Mouse (Mus musculus) limb, embryonic 10.5 days (tissue): ENCODE measurements at regions not wholly inside any gene's neighbourhood (a gene's known extent, or its start where the extent isn't known, plus 50 kb on each side); places are given as distances from the start of the nearest gene placed in this dataset.
A peak's percentile ranks its signal among the peaks of the same experiment; 100 is the strongest.

Source experiments
- DNase-seq: peaks from one replicate; pipeline ENCODE4 v3.0.0-alpha.2; 2017; ENCODE audit warnings: low spot score
- H3K27ac ChIP-seq: fragments of 300-500 bp; sonication (generic); 2 replicates; pipeline ENCODE4 v1.5.1; 2016; ENCODE audit warnings: mild to moderate bottlenecking
- H3K27me3 ChIP-seq: fragments of 300-500 bp; sonication (generic); 2 replicates; pipeline ENCODE4 v1.6.1; 2016; ENCODE audit warnings: low read depth, mild to moderate bottlenecking; ENCODE audit not compliant: poor library complexity, severe bottlenecking
- H3K36me3 ChIP-seq: fragments of 300-500 bp; sonication (generic); 2 replicates; pipeline ENCODE4 v1.6.1; 2016; ENCODE audit warnings: mild to moderate bottlenecking, moderate library complexity
- H3K4me1 ChIP-seq: fragments of 300-500 bp; sonication (generic); 2 replicates; pipeline ENCODE4 v1.6.1; 2016
- H3K4me3 ChIP-seq: fragments of 300-500 bp; sonication (generic); 2 replicates; pipeline ENCODE4 v1.5.1; 2016; ENCODE audit warnings: mild to moderate bottlenecking, moderate library complexity
- H3K9me3 ChIP-seq: fragments of 300-500 bp; sonication (generic); replicated peaks from 2 replicates; pipeline ENCODE4 v1.6.1; 2016; ENCODE audit warnings: mild to moderate bottlenecking
- WGBS: fragments of 180-500 bp; shearing (Covaris S2); methylation state at CpG from one replicate; pipeline ENCODE4 v1.1.7; 2016; 5-methylcytosine and 5-hydroxymethylcytosine counted together

DNA sequence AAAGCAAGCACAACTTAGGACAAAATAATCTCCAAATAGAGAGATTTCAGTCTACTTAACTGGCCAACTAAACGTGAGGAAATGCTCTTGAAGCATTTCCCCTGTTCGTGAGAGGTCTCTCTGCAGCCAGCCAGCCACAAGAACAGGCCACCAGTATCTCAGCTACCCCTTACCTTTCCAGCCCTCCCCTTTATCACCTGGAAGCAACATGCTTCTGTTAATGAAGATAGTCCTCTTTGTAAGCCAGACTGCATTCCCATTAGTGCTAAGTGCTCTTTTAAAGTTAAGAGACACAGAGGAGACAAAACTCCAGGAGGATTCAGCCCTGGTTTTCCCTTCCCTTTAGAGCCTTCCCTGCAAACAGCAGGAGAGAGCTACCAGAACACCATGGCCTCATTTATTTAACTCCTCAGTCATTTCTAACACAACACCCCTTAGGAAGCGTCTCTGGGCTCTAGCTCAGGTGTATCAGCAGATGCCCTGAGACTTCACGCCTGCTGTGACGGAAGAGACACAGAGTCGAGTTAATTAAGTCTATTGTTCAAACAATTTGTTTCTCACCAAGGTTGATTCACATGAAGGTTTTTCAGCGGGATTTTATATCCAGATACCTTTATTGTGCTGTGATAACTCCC, 157.8 kb upstream of the Nabp1 start:
- Histone ChIP-seq H3K9me3 (no peaks in the 10 kb centered on the region), H3K27me3 (no peaks in the 10 kb centered on the region), H3K27ac (no peak overlapping the region), H3K4me3 (no peak overlapping the region), H3K4me1 (peaks cover 18% of the 10 kb centered on the region), H3K36me3 (no peaks in the 10 kb centered on the region)
- no peak for DNase-seq
- 48% methylated on average over 7 of the region's 7 CpGs for WGBS

DNA sequence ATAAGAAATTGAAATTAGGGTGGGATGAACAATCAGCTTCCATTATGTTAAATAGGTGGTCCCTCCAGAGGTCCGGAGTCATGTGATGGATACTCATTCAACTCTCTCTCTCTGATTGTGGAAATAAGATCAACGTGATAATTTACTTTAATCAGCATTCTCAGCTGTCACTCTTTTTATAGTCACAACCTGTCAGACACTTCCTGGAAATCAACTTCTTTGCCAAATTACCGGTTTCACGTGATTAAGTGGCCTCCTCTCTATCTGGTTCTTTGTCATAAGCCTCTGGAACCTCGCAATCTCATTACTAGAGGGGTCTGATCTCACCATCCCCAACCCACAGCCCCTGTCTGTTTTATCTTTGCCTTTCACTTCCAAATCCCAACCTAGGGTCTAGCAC, 155.6 kb upstream of the Nabp1 start:
- no peaks in the 10 kb centered on the region for H3K27me3 ChIP-seq
- H3K4me3 ChIP-seq, result no peak overlapping the region
- H3K9me3 ChIP-seq, result no peaks in the 10 kb centered on the region
- H3K27ac ChIP-seq, result no peak overlapping the region
- no peaks in the 10 kb centered on the region for H3K36me3 ChIP-seq
- 77% methylated on average over 5 of the region's 5 CpGs for whole genome bisulfite sequencing
- peaks cover 25% of the 10 kb centered on the region for H3K4me1 ChIP-seq
- DNase-seq, result no peak

DNA sequence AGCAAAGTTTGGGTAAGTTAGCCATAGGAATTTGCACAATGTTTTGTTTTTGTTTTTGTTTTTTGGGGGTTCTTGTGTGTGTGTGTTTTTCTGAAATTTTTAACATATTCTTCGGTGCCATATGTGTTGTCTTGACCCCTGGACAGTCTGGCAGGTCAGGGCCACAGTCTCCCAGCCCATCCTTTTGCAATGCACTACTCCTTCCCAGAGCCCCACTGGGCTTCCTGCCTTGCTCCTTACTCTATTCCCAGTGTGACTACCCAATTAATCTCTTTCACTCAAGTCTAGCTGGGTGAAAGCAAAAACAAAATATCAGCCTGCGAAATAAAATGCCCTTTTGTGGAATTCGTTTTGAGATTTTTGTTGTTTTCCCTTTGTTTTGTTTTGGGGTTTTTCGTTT, 154.6 kb upstream of the Nabp1 start:
- H3K4me1 ChIP-seq, result peaks cover 25% of the 10 kb centered on the region
- H3K9me3 ChIP-seq, result no peaks in the 10 kb centered on the region
- no peak for DNase-seq
- 88% methylated on average over 4 of the region's 4 CpGs for WGBS
- no peak overlapping the region for H3K27ac ChIP-seq
- no peak overlapping the region for H3K4me3 ChIP-seq
- H3K36me3 ChIP-seq, result no peaks in the 10 kb centered on the region
- no peaks in the 10 kb centered on the region for H3K27me3 ChIP-seq

DNA sequence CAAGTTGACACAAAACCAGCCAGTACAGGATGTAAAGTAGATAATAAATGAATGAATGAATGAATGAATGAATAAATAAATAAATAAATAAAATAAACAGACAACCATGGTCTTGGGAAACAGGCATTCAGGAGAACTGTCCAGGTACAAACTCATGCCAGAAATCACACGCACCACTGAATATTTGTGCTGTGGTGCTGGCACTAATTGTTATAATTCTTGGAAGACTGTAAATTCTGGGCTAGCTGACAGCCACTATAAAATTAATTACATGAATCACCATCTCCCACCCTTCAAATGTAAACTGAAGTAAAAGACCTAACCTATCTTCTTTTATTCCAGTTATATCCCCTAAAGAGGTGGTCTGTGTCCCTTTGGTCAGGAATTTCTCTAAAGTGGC, 151.6 kb upstream of the Nabp1 start:
- WGBS, result 89% methylated on average over 1 of the region's 1 CpGs
- Histone ChIP-seq H3K27me3 (no peaks in the 10 kb centered on the region), H3K36me3 (no peaks in the 10 kb centered on the region), H3K27ac (no peak overlapping the region), H3K4me3 (no peak overlapping the region), H3K9me3 (no peaks in the 10 kb centered on the region), H3K4me1 (peaks cover 20% of the 10 kb centered on the region)
- DNase-seq, result no peak

DNA sequence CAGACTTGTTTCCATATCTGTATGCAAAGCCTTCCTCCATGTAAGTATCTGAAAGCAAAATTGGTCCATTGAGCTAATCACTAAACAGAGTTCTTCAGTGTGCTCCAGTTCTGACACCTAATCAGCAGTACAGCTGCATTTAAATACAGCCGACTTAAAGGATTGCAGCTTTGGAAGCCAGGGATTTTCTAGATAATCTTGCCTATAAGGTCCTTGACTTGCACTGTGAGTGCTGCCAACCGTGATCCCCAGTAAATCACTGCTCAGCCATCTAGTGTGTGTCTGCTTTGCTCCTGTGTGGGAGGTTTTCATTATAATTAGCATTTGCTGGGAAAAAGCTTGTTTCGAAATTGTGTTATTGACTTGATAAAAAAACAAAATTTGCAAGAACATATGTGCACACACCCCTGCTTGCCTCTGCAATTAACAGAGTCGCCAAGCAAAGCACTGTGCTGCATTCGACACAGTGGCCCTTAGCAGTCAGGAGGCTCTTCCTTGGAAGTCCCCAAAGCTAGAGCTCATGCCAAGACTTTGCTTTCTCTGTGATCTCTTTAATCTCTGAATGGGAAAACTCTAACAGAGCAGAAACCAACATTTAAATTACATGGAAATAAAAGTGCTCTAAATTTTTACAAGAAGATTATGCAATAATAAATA, 150.0 kb upstream of the Nabp1 start:
- DNase-seq, result no peak
- no peaks in the 10 kb centered on the region for H3K9me3 ChIP-seq
- peaks cover 23% of the 10 kb centered on the region for H3K4me1 ChIP-seq
- H3K27ac ChIP-seq, result no peak overlapping the region
- H3K27me3 ChIP-seq, result no peaks in the 10 kb centered on the region
- no peaks in the 10 kb centered on the region for H3K36me3 ChIP-seq
- H3K4me3 ChIP-seq, result no peak overlapping the region
- 71% methylated on average over 5 of the region's 5 CpGs for WGBS

DNA sequence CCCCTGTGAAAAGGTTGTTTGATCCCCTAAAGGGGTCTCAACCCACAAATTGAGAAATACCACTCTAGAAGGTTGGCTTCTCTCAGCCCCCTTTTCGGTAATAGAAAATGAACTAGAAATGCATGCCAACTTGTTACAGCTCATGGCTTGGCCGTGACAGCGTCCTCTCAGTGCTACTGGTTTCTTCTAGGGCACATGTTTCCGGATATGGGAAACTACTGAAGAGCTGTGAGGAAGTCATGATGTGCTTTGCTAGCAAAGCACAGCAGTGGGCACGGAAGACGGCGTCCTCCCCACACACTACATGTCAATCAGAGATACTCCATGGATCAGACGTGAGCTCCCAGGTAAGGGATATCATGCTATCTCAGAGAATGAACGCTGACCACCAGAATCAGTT, 148.1 kb upstream of the Nabp1 start:
- Histone ChIP-seq H3K36me3 (no peaks in the 10 kb centered on the region), H3K4me1 (peaks cover 14% of the 10 kb centered on the region), H3K9me3 (no peaks in the 10 kb centered on the region), H3K27me3 (no peaks in the 10 kb centered on the region), H3K27ac (no peak overlapping the region), H3K4me3 (no peak overlapping the region)
- 92% methylated on average over 9 of the region's 9 CpGs for WGBS
- DNase-seq, result no peak

DNA sequence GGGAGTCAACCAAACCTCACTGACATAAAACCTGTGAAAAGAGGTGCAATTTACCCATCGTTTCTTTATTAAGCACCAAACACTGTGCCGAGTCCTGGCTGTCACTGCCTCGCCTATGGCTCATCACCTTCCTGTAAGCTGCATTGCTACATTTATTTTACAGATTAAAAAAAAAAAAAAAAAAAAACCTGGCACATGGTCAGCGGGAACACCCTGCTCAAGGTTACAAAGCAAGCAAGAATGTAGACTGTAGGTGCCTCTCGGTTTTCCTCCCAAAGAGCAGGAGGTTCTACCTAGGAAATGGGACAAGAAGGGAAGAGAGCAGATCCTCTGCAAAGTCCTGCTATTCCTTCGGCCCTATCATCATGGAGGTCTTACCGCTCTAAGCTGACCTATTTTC, 146.9 kb upstream of the Nabp1 start:
- no peak for DNase-seq
- Histone ChIP-seq H3K27ac (no peak overlapping the region), H3K4me3 (no peak overlapping the region), H3K9me3 (no peaks in the 10 kb centered on the region), H3K36me3 (no peaks in the 10 kb centered on the region), H3K27me3 (no peaks in the 10 kb centered on the region), H3K4me1 (peaks cover 7% of the 10 kb centered on the region; the same call in 1 of the 2 replicates)
- 91% methylated on average over 7 of the region's 7 CpGs for WGBS

DNA sequence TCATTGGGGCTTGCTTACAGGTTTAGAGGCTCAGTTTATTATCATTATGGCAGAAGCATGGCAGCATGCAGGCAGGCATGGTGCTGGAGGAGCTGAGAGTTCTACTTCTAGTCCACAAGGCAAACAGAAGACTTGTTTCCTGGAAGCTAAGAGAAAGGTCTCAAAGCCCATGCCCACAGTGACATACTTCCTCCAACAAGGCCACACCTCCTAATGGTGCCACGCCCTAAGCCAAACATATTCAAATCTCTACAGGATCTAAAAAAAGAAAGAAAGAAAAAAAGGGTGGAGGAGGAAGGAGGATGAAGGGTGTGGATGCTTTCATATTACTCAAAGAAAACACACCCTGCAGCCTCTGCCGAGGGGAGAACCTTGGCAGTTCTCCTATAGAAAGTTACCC, 146.3 kb upstream of the Nabp1 start:
- DNase-seq, result no peak
- H3K4me3 ChIP-seq, result no peak overlapping the region
- peaks cover 7% of the 10 kb centered on the region; the same call in 1 of the 2 replicates for H3K4me1 ChIP-seq
- no peak overlapping the region for H3K27ac ChIP-seq
- no peaks in the 10 kb centered on the region for H3K36me3 ChIP-seq
- no peaks in the 10 kb centered on the region for H3K27me3 ChIP-seq
- H3K9me3 ChIP-seq, result no peaks in the 10 kb centered on the region
- WGBS, result 85% methylated on average over 2 of the region's 2 CpGs

DNA sequence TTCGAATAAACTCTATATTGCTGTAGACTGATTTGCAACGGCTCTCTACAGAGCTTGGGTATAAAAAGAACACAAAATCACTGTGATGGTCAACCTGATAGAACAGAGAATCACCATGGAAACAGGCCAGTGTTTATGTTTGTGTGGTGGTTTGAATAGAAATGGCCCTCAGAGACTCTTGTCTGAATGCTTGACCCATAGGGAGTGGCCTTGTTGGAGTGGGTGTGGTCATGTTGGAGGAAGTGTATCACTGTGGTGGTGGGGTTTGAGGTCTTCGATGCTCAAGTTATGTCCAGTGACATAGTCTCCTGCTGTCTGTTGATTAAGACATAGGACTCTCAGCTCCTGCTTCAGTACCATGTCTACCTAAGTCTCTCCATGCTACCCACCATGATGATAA, 144.8 kb upstream of the Nabp1 start:
- WGBS, result 97% methylated on average over 3 of the region's 3 CpGs
- H3K4me3 ChIP-seq, result no peak overlapping the region
- no peaks in the 10 kb centered on the region for H3K36me3 ChIP-seq
- H3K27ac ChIP-seq, result no peak overlapping the region
- H3K9me3 ChIP-seq, result no peaks in the 10 kb centered on the region
- H3K27me3 ChIP-seq, result no peaks in the 10 kb centered on the region
- DNase-seq, result no peak
- H3K4me1 ChIP-seq, result peaks cover 13% of the 10 kb centered on the region

DNA sequence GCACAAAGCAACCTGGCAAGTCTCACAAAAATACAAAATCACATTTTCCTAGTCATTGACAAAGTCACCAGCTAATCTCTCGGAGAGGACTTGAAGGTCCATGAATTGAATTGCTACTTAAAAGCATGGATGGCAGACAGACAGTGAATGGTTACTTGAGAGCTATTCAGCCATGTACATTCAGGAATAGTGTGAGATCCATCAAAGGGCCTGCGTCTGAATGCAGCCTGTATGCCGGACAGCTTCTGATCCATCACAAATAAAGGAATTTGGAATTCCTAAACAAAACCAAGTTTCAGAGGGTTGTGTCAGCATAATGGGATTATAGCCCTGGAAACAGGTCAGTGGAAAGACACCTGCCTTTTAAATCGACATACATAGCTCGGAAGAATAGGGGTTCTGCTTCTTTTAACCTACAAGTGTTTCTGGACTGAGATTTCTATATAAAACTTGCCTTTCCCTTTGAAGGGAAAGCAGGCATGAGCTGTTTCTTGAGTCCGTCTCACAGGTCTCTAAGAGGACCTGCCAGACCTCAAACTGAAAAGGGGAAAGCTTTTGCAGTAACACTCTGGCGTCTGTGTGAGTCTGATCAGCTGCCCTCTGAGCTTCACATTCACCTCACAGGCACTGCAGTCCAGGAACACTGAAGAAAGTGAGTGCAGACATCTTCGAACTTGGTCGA, 144.1 kb upstream of the Nabp1 start:
- Histone ChIP-seq H3K27ac (no peak overlapping the region), H3K4me1 (peaks cover 20% of the 10 kb centered on the region), H3K9me3 (no peaks in the 10 kb centered on the region), H3K4me3 (no peak overlapping the region), H3K27me3 (no peaks in the 10 kb centered on the region), H3K36me3 (no peaks in the 10 kb centered on the region)
- DNase-seq, result no peak
- WGBS, result 81% methylated on average over 9 of the region's 9 CpGs

DNA sequence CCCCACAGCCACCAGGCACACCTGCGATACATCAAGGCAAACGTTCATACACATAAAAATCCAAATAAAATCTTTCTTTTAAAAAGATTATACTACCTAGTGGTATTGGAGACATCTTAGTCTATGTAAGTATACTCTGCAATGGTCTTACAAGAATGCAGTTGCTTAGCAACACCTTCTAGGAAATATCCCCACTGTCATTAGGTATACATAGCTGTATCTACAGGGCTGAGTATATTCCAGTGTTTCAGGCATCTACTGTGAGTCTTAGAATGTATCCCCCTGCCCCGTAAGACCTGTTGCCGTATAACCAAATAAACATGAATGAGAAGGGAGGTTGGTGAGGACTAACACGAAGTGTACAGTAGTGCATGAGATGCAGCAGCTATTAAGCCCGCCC, 142.8 kb upstream of the Nabp1 start:
- no peak overlapping the region for H3K4me3 ChIP-seq
- H3K27ac ChIP-seq, result no peak overlapping the region
- no peaks in the 10 kb centered on the region for H3K36me3 ChIP-seq
- H3K4me1 ChIP-seq, result peaks cover 25% of the 10 kb centered on the region
- no peaks in the 10 kb centered on the region for H3K9me3 ChIP-seq
- no peak for DNase-seq
- 92% methylated on average over 6 of the region's 6 CpGs for WGBS
- H3K27me3 ChIP-seq, result no peaks in the 10 kb centered on the region

DNA sequence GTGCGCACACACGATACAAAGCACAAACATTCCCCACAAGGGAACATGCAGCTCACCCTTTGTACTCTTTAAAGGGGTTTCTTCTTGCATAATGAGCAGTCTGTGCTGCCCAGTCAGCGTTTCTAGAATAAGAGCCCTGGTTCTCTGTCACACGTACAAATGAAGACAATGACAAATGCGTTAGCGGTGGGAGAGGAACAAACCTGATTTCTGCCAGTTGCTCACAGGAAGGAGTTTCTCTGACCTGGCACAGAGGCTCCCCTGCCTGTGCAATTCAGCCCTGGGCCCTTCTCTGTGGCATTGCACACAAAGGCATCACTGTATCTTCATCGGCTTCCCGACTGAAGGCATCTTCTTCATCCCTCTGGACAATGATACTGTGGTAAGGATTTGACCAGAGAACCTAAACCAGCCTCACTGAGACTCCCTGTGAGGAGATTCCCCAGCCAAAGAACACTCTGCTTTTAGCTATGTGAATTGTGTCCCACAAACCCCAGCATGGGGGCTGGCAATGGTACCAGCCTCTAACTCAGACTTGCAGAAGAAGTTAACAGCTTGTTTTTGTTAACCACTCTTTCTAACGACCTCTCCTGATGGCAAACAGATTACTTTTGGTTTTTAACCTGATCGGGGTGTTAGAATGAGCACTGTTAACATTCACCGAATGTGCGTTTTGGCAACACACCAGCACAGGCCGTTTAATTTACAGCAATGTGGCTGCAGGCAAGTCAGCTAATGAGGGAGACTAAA, 139.5 kb upstream of the Nabp1 start:
- no peaks in the 10 kb centered on the region for H3K36me3 ChIP-seq
- no peak overlapping the region for H3K4me3 ChIP-seq
- WGBS, result 53% methylated on average over 13 of the region's 13 CpGs
- peak overlapping the region; percentile 73 for H3K27ac ChIP-seq
- no peaks in the 10 kb centered on the region for H3K9me3 ChIP-seq
- H3K4me1 ChIP-seq, result peaks cover 22% of the 10 kb centered on the region
- H3K27me3 ChIP-seq, result no peaks in the 10 kb centered on the region
- no peak for DNase-seq

DNA sequence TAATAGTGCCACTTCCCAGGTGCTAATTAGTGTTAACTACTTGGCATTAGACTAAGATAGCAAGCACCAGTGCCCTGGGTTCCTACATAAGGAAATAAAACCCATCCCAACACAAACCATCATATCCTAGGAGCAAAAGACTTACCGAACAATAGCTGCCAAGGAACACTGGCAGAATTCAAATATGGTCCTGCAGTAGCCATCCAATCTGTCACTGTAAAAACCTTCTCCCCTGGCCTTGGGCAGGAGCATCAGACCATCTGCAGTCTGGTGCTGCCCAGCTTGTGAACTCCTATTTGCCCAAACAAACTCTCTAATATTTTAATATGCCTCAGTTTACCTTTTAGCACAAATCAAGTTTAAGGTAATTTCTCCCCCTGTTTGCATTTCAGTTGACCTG, 137.9 kb upstream of the Nabp1 start:
- Histone ChIP-seq H3K27me3 (no peaks in the 10 kb centered on the region), H3K4me3 (no peak overlapping the region), H3K4me1 (peaks cover 22% of the 10 kb centered on the region), H3K9me3 (no peaks in the 10 kb centered on the region), H3K27ac (no peak overlapping the region), H3K36me3 (no peaks in the 10 kb centered on the region)
- DNase-seq, result no peak
- 91% methylated on average over 1 of the region's 1 CpGs for WGBS
